ENCODE assay signal across 17 mouse cellular contexts in genomic region chr19:46697840-46698517, GRCm38 (mm10). TPM values are rescaled to one million over a fixed set of nuclear protein-coding genes. Genes with fewer than 3 reads are reported as not detected.
DNase-seq lines count a peak whose midpoint lies in the region; ATAC-seq and TF ChIP-seq lines count a peak whose summit lies in the region.
"Had no signal": no experiment of that assay in that cellular context is flagged by ENCODE, and none has a peak within 500 bp of the region (broad histone marks: within the 10 kb centered on the region; RNA-seq: fewer than 3 reads in every experiment).

No protein-coding gene starts in this region.

- in situ Hi-C loops in CH12.LX (cut with MboI; ENCODE audit: low pct_ligation_motif_present, low pct_unique_long_range_greater_than_20kb, low sequenced_read_pairs), result no loop called here

- no peak overlapping the region for H3K4me2 ChIP-seq in kidney, embryonic 16.5 days (replicated peaks; ENCODE audit: low read depth, low read length)
- H3K4me2 ChIP-seq in CH12.LX (ENCODE audit: insufficient read depth, low read depth, poor library complexity, severe bottlenecking), result peak overlapping the region; percentile 53
- H3K4me2 ChIP-seq: embryonic facial prominence, embryonic 13.5 days; forebrain, embryonic 12.5 days; heart, embryonic 12.5 days; intestine, embryonic 15.5 days; midbrain, embryonic 13.5 days; stomach, embryonic 15.5 days had no signal

- TF ChIP-seq CTCF in CH12.LX (conservative IDR thresholded peaks at IDR 0.05 in 1 of 2, IDR thresholded peaks at IDR 0.05 in 1 of 2; ENCODE audit: low read depth in 2 of 2, low read length in 2 of 2), result no peak

- no peaks in the 10 kb centered on the region for H3K27me3 ChIP-seq in kidney, embryonic 16.5 days (ENCODE audit: insufficient read depth, low read length)
- no peaks in the 10 kb centered on the region for H3K27me3 ChIP-seq in CH12.LX (replicated peaks)
- H3K27me3 ChIP-seq: embryonic facial prominence, embryonic 13.5 days; heart, embryonic 12.5 days; intestine, embryonic 15.5 days; midbrain, embryonic 13.5 days; stomach, embryonic 15.5 days had no signal

- peak; percentile 67 for TF ChIP-seq POLR2A in CH12.LX (IDR thresholded peaks at IDR 0.05; ENCODE audit: low read depth, low read length)

- TF ChIP-seq RAD21 in CH12.LX (IDR thresholded peaks at IDR 0.05; ENCODE audit: low read depth, low read length), result no peak

- H3K4me1 ChIP-seq in kidney, embryonic 16.5 days (ENCODE audit: insufficient read depth, low read length), result peaks cover 8% of the 10 kb centered on the region; the same call in 1 of the 2 replicates
- H3K4me1 ChIP-seq in CH12.LX (ENCODE audit: control insufficient read depth in 1 of 2, insufficient read depth in 2 of 2), result peaks cover 19 to 33% of the 10 kb centered on the region in 2 experiments
- H3K4me1 ChIP-seq: forebrain, embryonic 12.5 days; heart, embryonic 12.5 days; intestine, embryonic 15.5 days; midbrain, embryonic 13.5 days; stomach, embryonic 15.5 days had no signal

- 47% methylated on average over 19 of the region's 19 CpGs for WGBS in kidney, embryonic 16.5 days

- H3K79me2 ChIP-seq in CH12.LX (replicated peaks; ENCODE audit: control insufficient read depth, extremely low read depth, insufficient read depth, poor library complexity, severe bottlenecking), result no peaks in the 10 kb centered on the region

- dilution Hi-C loops in CH12.LX (cut with MboI; ENCODE audit: extremely low pct_ligation_motif_present, extremely low pct_unique_long_range_greater_than_20kb, low sequenced_read_pairs), result no loop called here

- H3K4me3 ChIP-seq in kidney, embryonic 16.5 days (ENCODE audit: low read length), result no peak overlapping the region
- H3K4me3 ChIP-seq in CH12.LX (replicated peaks in 1 of 3; ENCODE audit: low read depth in 2 of 3, low read length in 2 of 3, poor library complexity in 1 of 3), result peak overlapping the region; percentile 42 to 56 (median 45)
- H3K4me3 ChIP-seq: embryonic facial prominence, embryonic 13.5 days; forebrain, embryonic 12.5 days; heart, embryonic 12.5 days; intestine, embryonic 15.5 days; midbrain, embryonic 13.5 days; stomach, embryonic 15.5 days had no signal

- ATAC-seq in kidney, embryonic 16.5 days (ENCODE audit: low FRiP score, low TSS enrichment), result peak; percentile 42; the same call in 1 of the 2 replicates
- peak; percentile 63 for ATAC-seq in common myeloid progenitor, adult 5-6 weeks (replicated peaks; ENCODE audit: low read depth, poor library complexity, severe bottlenecking)
- ATAC-seq: intestine, embryonic 15.5 days; lung, postnatal 0 days; midbrain, embryonic 13.5 days had no signal

- 0 out of 2 replicates have a peak overlapping the region, but pooled peaks have one; percentile 29 for H3K27ac ChIP-seq in kidney, embryonic 16.5 days (ENCODE audit: low read length)
- H3K27ac ChIP-seq in CH12.LX (ENCODE audit: insufficient read depth, low read depth), result peak overlapping the region; percentile 75
- H3K27ac ChIP-seq: embryonic facial prominence, embryonic 13.5 days; forebrain, embryonic 12.5 days; intestine, embryonic 15.5 days; midbrain, embryonic 13.5 days; stomach, embryonic 15.5 days had no signal

- H3K9me3 ChIP-seq in kidney, embryonic 16.5 days (ENCODE audit: low read length), result no peaks in the 10 kb centered on the region
- peaks cover 8% of the 10 kb centered on the region for H3K9me3 ChIP-seq in CH12.LX (replicated peaks; ENCODE audit: low read length)
- H3K9me3 ChIP-seq: embryonic facial prominence, embryonic 13.5 days; forebrain, embryonic 12.5 days; heart, embryonic 12.5 days; intestine, embryonic 15.5 days; midbrain, embryonic 13.5 days; stomach, embryonic 15.5 days had no signal

- DNase-seq in kidney, adult 9 months, result no peak
- DNase-seq in CH12.LX (ENCODE audit: extremely low read depth), result peak; percentile 82
- peak; percentile 21 for DNase-seq in spleen, adult 12 weeks (ENCODE audit: low spot score)
- DNase-seq in cerebellum, adult 18-20 months, result no peak
- no peak for DNase-seq in gastrocnemius, postnatal 10 days
- DNase-seq: cerebellum, adult 9-10 months; gastrocnemius, postnatal 14 days; kidney, postnatal 36 days had no signal

- H3K36me3 ChIP-seq in kidney, embryonic 16.5 days (ENCODE audit: insufficient read depth, low read length), result peaks cover 7% of the 10 kb centered on the region; the same call in 1 of the 2 replicates
- peaks cover 5 to 56% of the 10 kb centered on the region in 2 experiments for H3K36me3 ChIP-seq in CH12.LX (replicated peaks in 1 of 2; ENCODE audit: control insufficient read depth in 1 of 2, insufficient read depth in 1 of 2, low read length in 1 of 2)
- H3K36me3 ChIP-seq: intestine, embryonic 15.5 days; stomach, embryonic 15.5 days had no signal

- peak; percentile 41; the same call in 1 of the 2 replicates for TF ChIP-seq EP300 in CH12.LX (IDR thresholded peaks at IDR 0.05; ENCODE audit: low read length)

- H3K9ac ChIP-seq in kidney, embryonic 16.5 days (replicated peaks; ENCODE audit: low read length), result 0 out of 2 replicates have a peak overlapping the region, but pooled peaks have one; percentile 35
- peak overlapping the region; percentile 51 for H3K9ac ChIP-seq in CH12.LX (ENCODE audit: insufficient read depth, low read depth)
- H3K9ac ChIP-seq: embryonic facial prominence, embryonic 13.5 days; forebrain, embryonic 12.5 days; heart, embryonic 12.5 days; intestine, embryonic 15.5 days; midbrain, embryonic 13.5 days; stomach, embryonic 15.5 days had no signal

TF ChIP-seq in CH12.LX, 34 proteins besides CTCF, POLR2A, EP300 and RAD21:
- TF ChIP-seq CHD1 (IDR thresholded peaks at IDR 0.05; ENCODE audit: low read depth, low read length) (no peak), ELF1 (IDR thresholded peaks at IDR 0.05; ENCODE audit: low read depth, low read length) (peak; percentile 24; the same call in 1 of the 2 replicates), ETS1 (conservative IDR thresholded peaks at IDR 0.05; ENCODE audit: low read depth, low read length) (peak; percentile 78), POLR2AphosphoS2 (IDR thresholded peaks at IDR 0.05; ENCODE audit: low read depth, low read length) (no peak), SMC3 (IDR thresholded peaks at IDR 0.05; ENCODE audit: low read depth, low read length) (no peak), MEF2A (IDR thresholded peaks at IDR 0.05; ENCODE audit: borderline replicate concordance, low read depth, low read length) (peak; percentile 54; the same call in 1 of the 2 replicates), MAFK (IDR thresholded peaks at IDR 0.05; ENCODE audit: insufficient replicate concordance, low read length) (no peak), MAX (IDR thresholded peaks at IDR 0.05; ENCODE audit: low read length) (peak; percentile 75), ZNF384 (IDR thresholded peaks at IDR 0.05; ENCODE audit: low read depth, low read length) (no peak), SIN3A (IDR thresholded peaks at IDR 0.05; ENCODE audit: low read length) (peak; percentile 83), TBP (conservative IDR thresholded peaks at IDR 0.05; ENCODE audit: low read depth, low read length) (0 out of 2 replicates have a peak, but pooled peaks have one; percentile 42), MYC (IDR thresholded peaks at IDR 0.05; ENCODE audit: low read depth, low read length) (peak; percentile 57; the same call in 1 of the 2 replicates), NRF1 (IDR thresholded peaks at IDR 0.05; ENCODE audit: low read depth, low read length) (0 out of 2 replicates have a peak, but pooled peaks have one; percentile 8), E2F4 (IDR thresholded peaks at IDR 0.05; ENCODE audit: insufficient replicate concordance, low read depth, low read length) (0 out of 2 replicates have a peak, but pooled peaks have one; percentile 30), NELFE (IDR thresholded peaks at IDR 0.05; ENCODE audit: low read depth, low read length) (peak; percentile 38), MXI1 (IDR thresholded peaks at IDR 0.05; ENCODE audit: low read depth, low read length) (peak; percentile 71), TCF12 (IDR thresholded peaks at IDR 0.05; ENCODE audit: low read depth, low read length) (peak; percentile 59), ZMIZ1 (IDR thresholded peaks at IDR 0.05; ENCODE audit: low read depth, low read length) (0 out of 2 replicates have a peak, but pooled peaks have one; percentile 35), KAT2A (IDR thresholded peaks at IDR 0.05; ENCODE audit: insufficient replicate concordance, low read length) (0 out of 2 replicates have a peak, but pooled peaks have one; percentile 15), IRF4 (IDR thresholded peaks at IDR 0.05; ENCODE audit: low read depth, low read length) (no peak)
TF ChIP-seq in CH12.LX: peak in this region for 14.

RNA-seq across cellular contexts. Expression of gene Borcs7, which starts 8.3 kb away (rescaled TPM):
- polyA plus RNA-seq in kidney, embryonic 16.5 days (2015; fragmentation: Nextera tagmentation; extraction: Ambion mirVana), result 15.6 and 19.0 TPM in 2 replicates
- 6.0 and 6.6 TPM in 2 replicates for total RNA-seq in CH12.LX (2012; rRNA removed)
- 7.0 and 7.6 TPM in 2 replicates for total RNA-seq in CH12.LX (2014; rRNA removed)
- 12.5 and 14.5 TPM in 2 replicates for polyA plus RNA-seq in CH12.LX (2012; ENCODE audit: insufficient read length, low read depth)
- 3.7 and 5.8 TPM in 2 replicates for total RNA-seq in common myeloid progenitor, adult 5-6 weeks (2017)
- 10 to 100 TPM; 14.6 to 16.9 TPM for total RNA-seq in gastrocnemius, postnatal 10 days (2021)

RNA-seq across cellular contexts. Expression of gene As3mt, which starts 9.3 kb away (rescaled TPM):
- polyA plus RNA-seq in kidney, embryonic 16.5 days (2015; fragmentation: Nextera tagmentation; extraction: Ambion mirVana), result 54.8 and 57.0 TPM in 2 replicates
- total RNA-seq in CH12.LX (2012; rRNA removed) (30.7 and 34.4 TPM in 2 replicates), CH12.LX (2014; rRNA removed) (43.3 and 50.1 TPM in 2 replicates)
- 47.7 and 52.1 TPM in 2 replicates for polyA plus RNA-seq in CH12.LX (2012; ENCODE audit: insufficient read length, low read depth)
- total RNA-seq in common myeloid progenitor, adult 5-6 weeks (2017), result 48.9 and 53.3 TPM in 2 replicates
- total RNA-seq in gastrocnemius, postnatal 10 days (2021), result 10 to 100 TPM; 66.4 to 71.2 TPM

RNA-seq across cellular contexts. Expression of gene Cyp17a1, which starts 25.0 kb away (rescaled TPM):
- 7.1 TPM in 1 of 2 replicates, not detected in the other for polyA plus RNA-seq in kidney, embryonic 16.5 days (2015; fragmentation: Nextera tagmentation; extraction: Ambion mirVana)
- total RNA-seq in CH12.LX (2012; rRNA removed) (not detected in 2 replicates), CH12.LX (2014; rRNA removed) (not detected in 2 replicates)
- not detected in 2 replicates for polyA plus RNA-seq in CH12.LX (2012; ENCODE audit: insufficient read length, low read depth)
- not detected in 2 replicates for total RNA-seq in common myeloid progenitor, adult 5-6 weeks (2017)
- total RNA-seq in gastrocnemius, postnatal 10 days (2021), result not detected
- total RNA-seq: gastrocnemius, postnatal 14 days had no signal
- polyA plus RNA-seq: embryonic facial prominence, embryonic 13.5 days; forebrain, embryonic 12.5 days; intestine, embryonic 15.5 days; midbrain, embryonic 13.5 days; stomach, embryonic 15.5 days had no signal

Comparison
In these comparisons a context has a peak if more than half of its experiments do, and no peak if none do; other contexts are left out.
1. DNase-seq: peak in CH12.LX (single experiment) and spleen, adult 12 weeks (single experiment); none in kidney, adult 9 months (single experiment), cerebellum, adult 18-20 months (0 of 2) and gastrocnemius, postnatal 10 days (single experiment).